Mouse (Mus musculus): Measurements from ENCODE around the gene Slit1. TPM values are rescaled to one million over a fixed set of nuclear protein-coding genes. Genes with fewer than 3 reads are reported as not detected.

Slit1 gene
- total and polyA plus RNA-seq, 3 experiments, result 0.16 to 0.30 TPM; not detected in 1

GRCm38 (mm10) chr19:41556981-41557380 lies 186.5 kb downstream of the Slit1 start:
- no peak for DNase-seq (ENCODE audit: extremely low read depth)
- Histone ChIP-seq H3K4me3 (replicated peaks in 1 of 3; ENCODE audit: low read depth in 2 of 3, low read length in 2 of 3, poor library complexity in 1 of 3) (no peak overlapping the region), H3K4me2 (ENCODE audit: insufficient read depth, low read depth, poor library complexity, severe bottlenecking) (no peak overlapping the region), H3K27me3 (replicated peaks) (no peaks in the 10 kb centered on the region), H3K4me1 (ENCODE audit: control insufficient read depth in 1 of 2, insufficient read depth in 2 of 2) (no peaks in the 10 kb centered on the region; a peak in 1 of 4 replicates), H3K27ac (ENCODE audit: insufficient read depth, low read depth) (no peak overlapping the region), H3K36me3 (replicated peaks in 1 of 2; ENCODE audit: control insufficient read depth in 1 of 2, insufficient read depth in 1 of 2, low read length in 1 of 2) (peaks cover 24 to 54% of the 10 kb centered on the region in 2 experiments), H3K9me3 (replicated peaks; ENCODE audit: low read length) (no peaks in the 10 kb centered on the region), H3K9ac (ENCODE audit: insufficient read depth, low read depth) (no peak overlapping the region), H3K79me2 (replicated peaks; ENCODE audit: control insufficient read depth, extremely low read depth, insufficient read depth, poor library complexity, severe bottlenecking) (no peaks in the 10 kb centered on the region; the same call in 1 of the 2 replicates)
- in situ Hi-C loops (cut with MboI; ENCODE audit: low pct_ligation_motif_present, low pct_unique_long_range_greater_than_20kb, low sequenced_read_pairs) (no loop called here), dilution Hi-C loops (cut with MboI; ENCODE audit: extremely low pct_ligation_motif_present, extremely low pct_unique_long_range_greater_than_20kb, low sequenced_read_pairs) (no loop called here)
- TF ChIP-seq POLR2AphosphoS2 (IDR thresholded peaks at IDR 0.05; ENCODE audit: low read depth, low read length), result no peak
- no peak for TF ChIP-seq USF1 (IDR thresholded peaks at IDR 0.05; ENCODE audit: low read depth, low read length)
- TF ChIP-seq GABPA (IDR thresholded peaks at IDR 0.05; ENCODE audit: insufficient replicate concordance, low read depth, low read length), result no peak
- TF ChIP-seq SMC3 (IDR thresholded peaks at IDR 0.05; ENCODE audit: low read depth, low read length), result no peak
- TF ChIP-seq CHD2 (IDR thresholded peaks at IDR 0.05; ENCODE audit: low read length), result no peak
- no peak for TF ChIP-seq KAT2A (IDR thresholded peaks at IDR 0.05; ENCODE audit: insufficient replicate concordance, low read length)
- no peak for TF ChIP-seq E2F4 (IDR thresholded peaks at IDR 0.05; ENCODE audit: insufficient replicate concordance, low read depth, low read length)
- TF ChIP-seq MYC (IDR thresholded peaks at IDR 0.05; ENCODE audit: low read depth, low read length), result no peak
- TF ChIP-seq CHD1 (IDR thresholded peaks at IDR 0.05; ENCODE audit: low read depth, low read length), result no peak
- TF ChIP-seq TCF12 (IDR thresholded peaks at IDR 0.05; ENCODE audit: low read depth, low read length), result no peak

Other genes with a start within 250 kb of the Slit1 start
- gene Gm340, start 161.3 kb downstream of the Slit1 start, total RNA-seq (2012; rRNA removed), result 5.3 and 6.2 TPM in 2 replicates
- 2.6 and 3.3 TPM in 2 replicates for gene Gm340, start 161.3 kb downstream of the Slit1 start, total RNA-seq (2014; rRNA removed)
- gene Gm340, start 161.3 kb downstream of the Slit1 start, polyA plus RNA-seq (2012; ENCODE audit: insufficient read length, low read depth), result 4.5 TPM in 2 replicates
- 20.4 TPM in 2 replicates for gene Arhgap19, start 58.4 kb upstream of the Slit1 start, total RNA-seq (2012; rRNA removed)
- 36.8 and 37.9 TPM in 2 replicates for gene Arhgap19, start 58.4 kb upstream of the Slit1 start, total RNA-seq (2014; rRNA removed)
- gene Arhgap19, start 58.4 kb upstream of the Slit1 start, polyA plus RNA-seq (2012; ENCODE audit: insufficient read length, low read depth), result 27.8 and 30.1 TPM in 2 replicates
- gene Frat1, start 86.3 kb upstream of the Slit1 start, total RNA-seq (2012; rRNA removed), result 0.80 and 2.0 TPM in 2 replicates
- 0.70 and 0.96 TPM in 2 replicates for gene Frat1, start 86.3 kb upstream of the Slit1 start, total RNA-seq (2014; rRNA removed)
- gene Frat1, start 86.3 kb upstream of the Slit1 start, polyA plus RNA-seq (2012; ENCODE audit: insufficient read length, low read depth), result 0.64 and 0.94 TPM in 2 replicates
- gene Frat2, start 104.5 kb upstream of the Slit1 start, total RNA-seq (2012; rRNA removed), result 0.67 and 1.0 TPM in 2 replicates
- gene Frat2, start 104.5 kb upstream of the Slit1 start, total RNA-seq (2014; rRNA removed), result 0.55 and 0.68 TPM in 2 replicates
- 1.2 and 1.3 TPM in 2 replicates for gene Frat2, start 104.5 kb upstream of the Slit1 start, polyA plus RNA-seq (2012; ENCODE audit: insufficient read length, low read depth)
- gene Rrp12, start 152.5 kb upstream of the Slit1 start, total RNA-seq (2012; rRNA removed), result 42.5 and 58.0 TPM in 2 replicates
- gene Rrp12, start 152.5 kb upstream of the Slit1 start, total RNA-seq (2014; rRNA removed), result 20.1 and 22.0 TPM in 2 replicates
- gene Rrp12, start 152.5 kb upstream of the Slit1 start, polyA plus RNA-seq (2012; ENCODE audit: insufficient read length, low read depth), result 62.4 and 64.3 TPM in 2 replicates
- gene Pgam1, start 168.3 kb upstream of the Slit1 start, total RNA-seq (2012; rRNA removed), result 736 and 928 TPM in 2 replicates
- gene Pgam1, start 168.3 kb upstream of the Slit1 start, total RNA-seq (2014; rRNA removed), result 1,480 and 1,507 TPM in 2 replicates
- 870 and 932 TPM in 2 replicates for gene Pgam1, start 168.3 kb upstream of the Slit1 start, polyA plus RNA-seq (2012; ENCODE audit: insufficient read length, low read depth)
- gene Exosc1, start 189.8 kb upstream of the Slit1 start, total RNA-seq (2012; rRNA removed), result 56.6 and 70.0 TPM in 2 replicates
- 68.6 and 72.6 TPM in 2 replicates for gene Exosc1, start 189.8 kb upstream of the Slit1 start, total RNA-seq (2014; rRNA removed)
- gene Exosc1, start 189.8 kb upstream of the Slit1 start, polyA plus RNA-seq (2012; ENCODE audit: insufficient read length, low read depth), result 109 TPM in 2 replicates
- 45.5 and 49.6 TPM in 2 replicates for gene Zdhhc16, start 189.8 kb upstream of the Slit1 start, total RNA-seq (2012; rRNA removed)
- 29.9 and 30.3 TPM in 2 replicates for gene Zdhhc16, start 189.8 kb upstream of the Slit1 start, total RNA-seq (2014; rRNA removed)
- gene Zdhhc16, start 189.8 kb upstream of the Slit1 start, polyA plus RNA-seq (2012; ENCODE audit: insufficient read length, low read depth), result 51.1 and 54.3 TPM in 2 replicates
- gene Mms19, start 237.5 kb upstream of the Slit1 start, total RNA-seq (2012; rRNA removed), result 26.2 and 32.1 TPM in 2 replicates
- gene Mms19, start 237.5 kb upstream of the Slit1 start, total RNA-seq (2014; rRNA removed), result 34.4 and 43.3 TPM in 2 replicates
- gene Mms19, start 237.5 kb upstream of the Slit1 start, polyA plus RNA-seq (2012; ENCODE audit: insufficient read length, low read depth), result 36.5 and 46.3 TPM in 2 replicates
- gene Ubtd1, start 238.1 kb upstream of the Slit1 start, total RNA-seq (2012; rRNA removed), result 3.1 and 3.6 TPM in 2 replicates
- gene Ubtd1, start 238.1 kb upstream of the Slit1 start, total RNA-seq (2014; rRNA removed), result 3.1 and 3.4 TPM in 2 replicates
- 5.5 and 5.8 TPM in 2 replicates for gene Ubtd1, start 238.1 kb upstream of the Slit1 start, polyA plus RNA-seq (2012; ENCODE audit: insufficient read length, low read depth)

All from CH12.LX (cell line).